Mouse (Mus musculus) retina, postnatal 7 days (tissue): Measurements from ENCODE around the gene Det1.

ENCODE experiments used
- DNase-seq: peaks from one replicate; pipeline ENCODE4 v3.0.0-alpha.2; 2012; ENCODE audit warnings: low read depth, low spot score

The Det1 gene

DNA sequence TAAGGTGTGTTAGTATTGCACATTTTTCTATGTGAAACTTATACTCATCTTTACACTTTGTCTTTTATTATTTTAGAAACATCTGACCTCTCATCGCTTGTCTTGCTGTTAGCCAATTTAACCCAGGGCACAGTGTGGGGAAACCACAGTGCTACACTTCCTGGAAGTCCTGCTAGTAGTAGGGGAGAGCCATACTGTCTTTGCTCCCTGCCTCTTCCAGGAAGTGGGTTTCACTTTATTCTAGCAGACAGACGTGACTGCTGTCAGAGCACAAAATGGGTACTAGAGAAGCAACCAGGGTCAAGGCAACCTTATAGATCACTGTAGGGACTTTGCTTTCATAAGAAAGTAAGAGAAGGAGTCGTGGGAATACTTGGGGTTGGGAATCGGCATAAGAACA, 7.0 kb upstream of the Det1 start:
- DNase-seq, result no peak

DNA sequence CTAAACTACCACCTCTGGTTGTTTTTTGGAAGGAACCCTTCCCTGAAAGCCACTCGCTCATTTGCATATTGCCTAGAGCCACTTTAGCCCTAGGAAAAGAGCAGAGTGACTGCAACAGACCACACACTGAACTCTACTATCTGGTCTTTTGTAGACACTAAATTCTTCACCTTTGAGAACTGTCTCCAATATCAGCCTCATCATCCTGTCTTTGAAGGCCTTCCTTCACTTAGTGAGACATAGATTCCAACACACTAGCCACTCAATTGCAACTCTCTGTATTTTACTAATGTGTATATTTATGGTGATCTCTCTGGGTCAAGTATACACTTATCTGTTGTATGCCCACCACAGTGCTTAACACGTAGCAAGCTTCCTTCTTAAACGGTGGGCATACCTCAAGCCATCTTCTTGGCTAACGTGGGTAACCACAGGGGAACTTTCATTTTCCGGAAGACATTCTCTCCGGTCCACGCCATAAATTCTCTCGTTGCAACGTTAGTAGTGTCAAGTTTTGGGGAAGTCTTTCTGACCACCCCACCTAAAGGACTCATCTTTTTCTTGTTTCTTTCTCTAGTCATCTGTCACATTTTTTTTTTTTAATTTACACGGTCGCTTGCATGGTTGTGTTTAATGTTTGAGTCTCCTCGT, 872 bp downstream of the Det1 start:
- no peak for DNase-seq

DNA sequence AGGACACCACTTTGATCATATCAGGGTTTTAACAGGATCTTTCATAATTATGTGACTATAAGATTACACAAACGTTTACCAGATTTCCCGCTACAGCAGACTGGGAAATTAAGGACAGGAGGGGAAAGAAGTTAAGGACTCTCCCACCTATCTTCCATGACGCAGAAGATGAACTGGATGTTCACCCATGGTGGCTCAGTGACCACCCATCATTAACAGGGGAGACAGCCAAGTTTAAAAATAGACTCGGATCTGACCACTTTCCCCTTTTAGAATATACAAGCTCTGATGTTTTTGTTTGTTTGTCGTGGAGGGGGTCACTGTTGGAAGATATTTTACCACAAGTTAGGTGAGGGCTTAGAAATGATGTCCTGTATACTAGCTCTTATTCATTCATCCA, 5.5 kb downstream of the Det1 start:
- no peak for DNase-seq

DNA sequence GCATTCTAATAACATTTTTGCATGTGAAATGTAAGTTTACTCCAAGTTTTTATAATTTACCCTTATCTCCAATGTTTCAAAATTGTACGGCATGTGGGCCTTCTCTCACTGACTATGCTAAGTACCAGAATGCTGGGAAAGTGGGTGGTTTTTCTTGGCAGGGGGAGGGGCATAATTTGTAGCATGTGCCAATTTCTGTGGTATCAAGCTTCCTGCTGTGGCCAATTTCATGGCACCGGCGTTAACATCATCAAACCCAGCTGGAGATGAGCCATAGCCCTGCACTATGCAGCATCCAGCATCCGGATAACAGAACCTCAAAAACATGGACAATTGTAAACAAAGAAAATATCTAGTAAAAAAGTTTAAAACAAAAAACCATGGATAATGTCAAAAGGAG, 9.8 kb downstream of the Det1 start:
- DNase-seq, result no peak

DNA sequence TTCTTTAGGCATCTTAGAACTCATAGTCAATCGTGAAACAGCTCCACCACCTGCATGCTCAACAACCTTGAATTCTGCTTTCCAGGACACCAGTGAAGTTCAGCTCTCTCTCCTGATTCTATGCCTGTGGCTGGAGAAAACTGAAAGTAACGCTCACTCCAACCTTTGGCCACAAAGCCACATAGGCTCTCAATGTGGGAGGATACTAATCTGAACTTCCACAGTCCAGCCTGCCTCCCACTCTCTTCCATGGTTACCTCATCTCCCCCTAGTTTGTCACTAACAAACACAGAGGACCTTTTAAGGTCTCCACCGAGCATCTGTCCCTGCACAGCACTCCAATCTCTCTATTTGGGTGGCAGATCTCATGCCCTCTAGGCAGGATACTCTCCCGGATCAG, 11.4 kb downstream of the Det1 start:
- DNase-seq, result no peak

DNA sequence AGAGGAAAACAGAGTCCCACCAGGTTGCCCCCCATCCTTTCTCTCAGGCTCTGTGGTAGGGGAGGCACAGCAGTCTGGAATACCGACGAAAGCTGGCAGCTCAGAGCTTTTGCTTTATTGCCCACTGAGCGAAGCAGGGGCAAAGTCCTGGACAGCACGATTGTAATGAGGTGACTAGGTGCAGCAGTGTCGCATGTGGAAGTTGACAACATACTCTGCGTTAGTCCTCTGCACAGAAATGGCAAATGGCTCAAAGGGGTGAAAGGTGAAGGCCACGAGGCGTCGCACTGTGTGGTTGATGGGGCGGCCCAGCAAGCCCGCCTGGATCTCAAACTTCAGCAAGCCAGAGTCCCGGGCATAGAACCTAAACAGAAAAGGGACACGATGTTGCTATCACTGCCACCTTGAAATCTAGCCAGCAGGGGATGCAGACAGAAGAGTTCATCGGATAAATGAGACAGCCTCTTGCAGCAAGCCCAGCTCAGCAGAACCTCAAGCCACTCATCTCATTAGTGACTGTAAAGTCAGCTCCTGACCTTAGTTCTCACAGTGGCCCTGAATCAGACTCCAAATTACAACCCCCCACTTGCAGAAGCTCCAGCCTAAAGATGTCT, 19.2 kb downstream of the Det1 start:
- DNase-seq, result no peak

DNA sequence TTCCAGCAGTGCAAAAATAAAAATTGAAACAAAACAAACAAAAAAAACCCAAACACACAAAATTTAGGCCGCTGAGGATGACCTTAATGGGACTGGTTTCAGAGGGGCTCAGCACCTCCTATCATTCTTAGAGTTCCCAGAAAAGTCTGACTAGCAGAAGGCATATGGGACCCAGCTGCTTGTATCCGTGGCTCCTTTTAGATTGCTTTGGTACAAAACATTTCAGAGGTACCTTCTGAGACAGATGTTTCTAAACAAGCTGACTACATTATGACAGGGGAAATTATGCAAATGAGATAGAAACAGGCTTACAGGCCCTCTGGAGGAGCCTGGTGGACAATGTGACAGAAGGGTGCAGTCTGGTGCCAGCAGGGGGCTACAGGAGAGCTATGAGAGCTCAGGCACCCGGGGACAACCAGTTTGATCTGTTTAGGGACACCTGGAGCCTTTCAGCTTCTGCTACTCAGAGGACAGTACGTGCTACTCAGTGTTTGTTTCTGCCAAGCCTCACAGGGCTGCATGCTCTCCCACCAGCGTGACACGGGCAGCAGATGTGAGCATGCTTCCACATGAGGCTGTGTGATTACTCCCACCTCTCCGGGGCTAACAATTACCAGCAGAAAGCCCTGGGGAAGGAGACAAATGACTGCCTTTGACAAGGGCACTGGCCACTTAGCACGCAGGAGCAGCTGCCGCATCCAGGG, 20.2 kb downstream of the Det1 start:
- no peak for DNase-seq

DNA sequence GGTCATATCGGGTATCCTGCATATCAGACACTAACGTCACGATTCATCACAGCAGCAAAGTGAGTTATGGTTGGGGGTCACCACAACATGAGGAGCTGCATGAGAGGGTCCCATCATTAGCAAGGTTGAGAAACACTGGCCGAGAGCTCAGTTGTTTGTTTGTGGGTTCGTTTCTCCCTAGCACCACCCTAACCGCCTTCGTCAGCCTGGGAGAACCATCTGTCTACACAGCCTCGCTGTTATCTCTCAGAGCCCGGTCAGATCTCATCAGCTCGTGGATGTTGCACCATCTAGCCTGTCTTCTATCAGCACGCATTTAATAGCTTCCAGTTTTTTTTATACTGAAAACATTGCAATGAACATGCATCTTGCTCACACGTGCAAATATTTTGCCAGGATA, 28.7 kb downstream of the Det1 start:
- no peak for DNase-seq

DNA sequence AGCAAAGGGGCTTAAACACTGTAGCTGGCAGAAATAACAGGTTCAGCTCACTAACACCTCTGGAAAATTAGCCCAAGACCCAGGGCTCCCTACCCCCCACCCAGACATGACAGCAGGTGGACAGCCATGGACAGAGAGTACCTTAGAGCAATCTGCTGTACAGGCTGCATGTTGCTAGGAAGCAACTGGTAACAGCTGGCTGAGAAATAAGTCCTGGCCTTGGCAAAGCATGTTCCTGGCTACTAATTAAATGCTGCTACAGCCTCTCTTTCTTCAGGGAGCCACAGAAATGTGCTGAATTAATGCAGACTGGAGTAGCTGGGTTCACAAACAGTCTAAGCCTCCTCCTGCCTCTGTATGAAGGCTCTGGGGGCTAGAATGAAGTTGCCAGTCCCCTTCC, 32.3 kb downstream of the Det1 start:
- no peak for DNase-seq

DNA sequence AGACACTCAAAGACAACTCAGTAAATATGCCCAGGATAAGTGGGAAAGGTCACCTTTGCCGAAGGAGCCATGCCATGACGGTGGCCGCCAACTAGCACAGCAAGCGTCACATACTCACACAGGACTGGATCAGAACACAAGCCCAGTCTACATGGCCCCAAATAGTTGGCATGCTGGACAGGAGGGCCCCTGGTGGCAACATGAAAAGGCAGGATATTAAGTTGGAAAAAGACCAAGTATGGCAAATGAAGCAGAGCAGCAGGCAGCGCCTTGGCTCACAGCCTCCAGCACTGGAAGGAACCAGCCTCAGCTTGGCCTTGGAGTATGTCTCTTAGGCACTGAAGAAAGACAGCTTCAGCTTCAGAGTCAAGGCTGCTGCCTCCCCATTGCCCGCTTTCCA, 33.3 kb downstream of the Det1 start:
- DNase-seq, result no peak

DNA sequence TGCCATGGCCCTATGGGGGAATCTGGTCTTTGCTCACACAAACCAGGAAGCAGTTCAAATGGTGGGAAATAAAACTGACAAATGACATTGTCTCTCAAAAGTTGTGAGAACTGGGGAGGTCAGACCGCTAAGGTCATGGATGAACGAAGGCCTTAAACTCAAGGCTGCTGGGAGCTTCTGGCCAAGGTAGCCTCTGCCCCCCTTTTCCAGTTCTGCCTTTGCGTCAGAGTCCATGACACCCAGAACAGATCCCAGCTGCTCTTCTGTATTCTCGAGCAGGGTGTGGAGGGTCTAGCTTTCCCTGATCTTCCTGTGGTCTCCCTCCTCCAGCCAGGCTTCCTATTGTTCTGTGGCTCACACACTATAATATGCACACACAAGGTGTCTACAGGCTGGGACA, 39.9 kb downstream of the Det1 start:
- DNase-seq, result no peak

DNA sequence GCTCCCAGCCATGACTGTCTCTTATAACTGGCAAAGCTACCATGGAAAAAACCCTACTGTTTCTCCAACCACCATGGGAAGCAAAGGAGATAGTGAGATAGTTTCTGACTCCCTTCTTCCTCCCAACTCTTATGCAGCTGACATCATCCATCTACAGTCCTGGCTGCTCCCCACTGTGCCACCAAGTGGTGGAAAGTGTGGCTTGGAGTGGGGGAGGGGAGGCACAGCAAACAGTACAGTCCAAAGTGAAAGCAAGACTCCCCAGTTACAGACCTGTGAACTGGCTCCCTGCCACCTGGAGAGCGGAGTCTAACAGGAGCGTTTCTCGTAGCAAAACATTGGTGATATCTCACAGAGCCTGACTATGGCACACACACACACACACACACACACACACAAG, 43.2 kb downstream of the Det1 start:
- no peak for DNase-seq

DNA sequence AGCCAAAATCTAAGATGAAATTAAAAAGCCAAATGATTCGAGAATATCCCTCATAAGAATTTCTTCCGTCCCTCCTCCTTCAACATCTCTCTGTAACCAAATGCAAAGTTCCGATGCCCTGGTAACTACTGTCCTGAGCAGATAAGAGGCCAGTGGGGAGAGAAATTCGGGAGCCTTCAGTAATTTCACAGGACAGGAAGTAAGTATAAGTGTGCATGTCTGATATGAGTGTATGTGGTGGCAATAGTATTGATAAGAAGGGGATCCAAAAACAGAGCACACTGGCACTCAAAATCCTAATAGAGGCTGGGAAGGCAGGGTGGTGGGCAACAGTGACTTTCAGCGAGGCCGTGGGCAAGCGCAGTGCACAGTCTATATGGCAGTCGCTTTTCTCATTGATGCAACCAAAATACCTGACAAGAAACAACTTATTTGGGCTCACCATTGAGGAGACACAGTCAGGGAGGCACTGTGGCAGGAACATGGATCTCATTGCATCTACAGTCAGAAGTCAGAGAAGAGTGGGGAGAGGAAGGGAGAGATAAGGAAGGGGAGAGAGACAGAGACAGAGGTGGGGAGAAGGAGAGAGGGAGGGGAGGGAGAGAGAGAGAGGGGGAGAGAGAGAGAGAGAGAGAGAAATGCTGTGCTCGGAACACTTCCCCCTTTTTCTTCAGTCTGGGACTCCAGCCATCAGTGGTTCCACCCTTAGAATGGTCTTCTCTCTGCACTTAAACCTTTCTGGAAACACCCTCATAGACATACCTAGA, 47.1 kb downstream of the Det1 start:
- no peak for DNase-seq

DNA sequence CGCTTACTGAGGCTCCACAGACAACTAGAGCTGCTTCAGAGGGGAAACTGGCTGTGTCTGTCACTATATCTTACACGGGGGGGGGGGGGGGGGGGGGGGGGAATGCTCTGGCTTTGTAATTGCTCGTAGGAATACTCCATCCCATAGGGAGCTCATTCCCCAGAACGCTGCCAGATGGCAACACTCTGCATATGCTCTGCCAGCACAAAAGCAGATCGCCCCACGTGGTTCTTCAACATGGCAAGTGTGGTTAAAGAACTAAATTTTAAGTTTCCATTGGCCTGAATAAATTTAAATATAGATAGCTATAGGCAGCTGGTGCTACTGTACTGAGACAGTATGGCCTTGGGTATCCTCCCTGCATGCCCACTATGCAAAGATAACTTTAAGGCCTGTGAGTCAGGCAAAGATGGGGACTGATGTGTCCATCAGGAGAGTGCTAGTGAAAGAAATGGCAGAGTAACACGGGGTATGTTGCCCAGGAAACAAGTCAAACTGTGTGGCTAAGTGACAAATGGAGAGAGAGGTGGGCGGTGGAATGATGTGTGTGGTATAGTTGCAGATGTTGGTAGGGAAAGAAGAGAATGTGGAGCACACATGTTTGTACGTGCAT, 49.1 kb downstream of the Det1 start:
- DNase-seq, result no peak

DNA sequence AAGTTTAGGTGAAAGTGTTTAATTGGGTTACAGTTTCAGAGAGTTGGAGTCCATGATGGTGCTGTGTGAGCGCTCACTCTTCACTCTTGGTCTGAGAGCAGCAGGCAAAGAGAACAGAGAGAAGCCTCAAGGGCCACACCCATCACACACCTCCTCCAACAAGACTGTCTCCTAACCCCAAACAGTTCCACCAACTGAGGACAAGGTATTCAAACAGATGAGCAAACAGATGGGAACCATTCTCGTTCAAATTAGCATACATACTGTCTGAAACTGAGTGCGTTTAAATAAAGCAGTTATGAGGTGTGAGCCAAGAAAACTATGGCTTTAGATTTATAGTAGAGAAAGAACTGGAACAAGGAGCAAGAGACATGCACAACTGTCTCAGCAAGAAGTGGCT, 50.4 kb downstream of the Det1 start:
- no peak for DNase-seq

DNA sequence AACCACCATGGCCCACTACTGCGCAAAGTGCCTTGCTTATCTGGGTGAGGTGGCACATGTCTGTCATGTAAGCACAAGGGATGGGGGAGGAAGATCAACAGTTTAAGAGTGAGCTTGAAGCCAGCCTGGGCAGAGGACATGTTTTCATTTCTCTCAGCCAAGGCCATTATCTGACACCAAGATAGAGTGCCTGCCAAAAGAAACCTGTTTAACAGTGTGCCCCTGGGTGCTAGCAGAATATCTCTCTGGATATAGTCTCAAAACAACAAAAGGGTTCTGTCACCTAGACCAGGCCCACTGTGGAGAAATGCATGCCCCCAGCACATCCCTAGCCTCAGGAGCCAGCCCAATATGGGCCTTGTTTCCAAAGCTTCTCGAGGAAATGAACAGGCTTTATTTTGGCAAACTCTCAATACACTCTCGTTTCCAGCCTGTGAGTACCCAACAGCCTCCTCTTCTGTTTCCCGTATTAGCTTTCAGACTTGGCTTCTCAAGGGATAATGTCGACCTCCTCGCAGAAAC, 52.4 kb downstream of the Det1 start:
- DNase-seq, result no peak

DNA sequence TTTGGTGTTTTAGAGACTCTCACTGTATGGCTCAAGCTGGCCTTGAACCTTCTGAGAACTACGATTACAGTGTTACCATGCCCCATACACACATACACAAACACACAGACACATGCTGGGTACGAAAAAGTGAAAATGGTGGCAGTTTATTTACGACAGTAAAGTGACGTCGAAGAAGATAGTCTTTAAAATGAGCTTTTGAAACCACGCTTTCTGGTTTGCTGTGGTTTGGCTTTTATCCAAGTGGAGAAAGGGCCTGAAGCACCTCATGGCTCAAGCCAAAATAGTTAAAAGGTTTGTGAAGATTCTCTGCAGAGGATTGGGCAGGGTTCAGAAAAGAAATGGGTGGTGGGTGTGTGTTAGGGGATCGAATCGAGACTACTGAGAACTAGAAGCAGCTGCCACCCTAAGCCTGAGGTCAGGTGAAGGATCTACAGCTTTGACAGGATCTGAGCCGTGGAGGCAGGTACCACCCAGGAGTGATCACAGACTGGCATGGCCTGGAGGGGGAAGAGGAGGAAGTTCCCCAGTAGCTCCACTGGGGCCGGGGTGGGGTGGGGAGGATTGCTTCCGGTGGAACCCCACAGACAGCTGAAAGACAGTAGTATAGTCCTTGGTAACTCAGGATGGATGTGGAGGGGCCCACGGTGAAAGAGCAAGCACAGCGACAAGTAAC, 53.0 kb downstream of the Det1 start:
- DNase-seq, result no peak

DNA sequence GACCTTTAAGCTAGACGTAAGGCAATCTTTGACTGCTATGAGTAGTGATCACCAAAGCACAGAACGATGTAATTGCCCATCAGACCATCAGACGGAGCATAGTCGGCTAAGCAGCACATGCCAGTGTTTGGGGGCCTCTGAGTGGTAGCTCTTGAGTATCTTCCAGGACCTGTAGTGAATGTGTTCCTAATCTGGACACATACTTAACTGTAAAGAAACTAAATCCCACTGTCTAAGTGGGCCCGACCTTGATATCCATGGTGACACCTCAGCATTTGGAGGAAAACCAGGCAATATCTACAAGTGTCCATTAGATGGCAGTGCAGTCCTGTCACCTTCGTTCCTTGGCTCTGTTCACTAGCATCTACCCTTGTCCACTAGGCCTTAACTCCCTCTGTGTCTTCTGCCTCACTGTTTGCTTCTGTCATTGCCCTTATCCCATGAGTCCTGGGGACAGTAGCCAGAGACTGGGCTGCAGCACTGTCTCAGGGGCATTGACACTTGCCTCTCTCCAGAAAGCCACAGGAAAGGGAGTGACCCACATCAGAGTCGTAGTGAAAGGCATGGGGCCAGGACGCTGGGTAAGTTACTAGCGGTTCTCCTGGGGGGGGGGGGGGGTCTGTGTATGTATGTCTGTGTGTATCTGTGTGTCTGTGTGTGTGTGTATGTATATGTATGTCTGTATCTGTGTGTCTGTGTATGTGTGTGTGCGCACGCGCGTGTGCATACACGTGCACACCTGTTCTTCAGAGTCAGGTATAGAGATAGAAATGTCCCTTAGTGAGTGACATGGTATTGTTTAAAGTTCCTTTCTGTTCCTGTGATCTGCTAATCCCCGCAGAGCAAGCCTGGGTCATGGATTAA, 55.5 kb downstream of the Det1 start:
- DNase-seq, result peak; percentile 56

DNA sequence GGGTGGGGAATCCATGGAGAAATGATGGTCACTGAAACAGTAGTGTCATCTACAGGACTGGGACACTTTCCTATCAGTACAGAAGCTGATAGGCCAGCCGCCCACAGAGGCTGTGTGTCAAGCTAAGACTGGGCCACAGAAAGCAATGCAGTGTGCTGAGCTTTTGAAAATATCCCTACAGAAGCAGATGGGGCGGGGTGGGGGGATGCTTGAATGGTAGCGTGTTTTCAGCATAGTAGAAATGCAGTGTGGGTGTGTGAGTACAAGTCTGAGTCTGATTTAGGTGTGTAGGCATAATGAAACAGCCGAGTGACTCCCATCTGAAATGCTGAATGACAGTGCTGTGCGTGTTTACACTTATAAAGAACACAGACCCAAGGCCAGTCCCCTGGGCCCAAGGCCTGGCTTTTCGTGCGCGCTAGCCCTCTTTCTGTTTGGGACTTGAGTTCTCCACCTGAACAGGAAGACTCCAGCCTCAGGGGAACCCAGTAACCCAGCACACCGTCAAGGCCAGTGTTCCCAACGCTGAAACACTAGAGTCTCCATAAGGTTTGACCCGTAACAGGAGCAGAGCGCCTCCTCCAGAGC, 59.2 kb downstream of the Det1 start:
- no peak for DNase-seq

DNA sequence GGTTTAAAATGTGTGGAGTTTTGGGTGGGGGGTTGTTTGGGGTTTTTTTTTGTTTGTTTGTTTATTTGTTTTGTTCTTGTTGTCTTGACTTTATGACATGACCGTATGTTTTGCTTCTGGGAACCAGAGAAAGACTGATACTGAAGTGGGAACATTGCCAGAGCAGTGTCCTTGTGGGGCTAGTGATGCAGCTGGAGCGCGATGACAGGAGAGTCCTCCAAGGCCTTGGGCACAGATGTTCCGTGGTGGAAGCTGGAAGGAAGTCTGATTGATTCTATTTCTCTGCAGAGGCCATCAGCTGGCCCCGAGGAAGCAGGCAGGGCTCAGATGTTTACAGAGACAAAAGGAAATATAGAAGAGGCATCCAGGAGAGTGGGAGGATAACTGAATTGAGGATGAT, 61.2 kb downstream of the Det1 start:
- DNase-seq, result no peak
